Mouse (Mus musculus): ENCODE measurements at regions not wholly inside any gene's neighbourhood (a gene's known extent, or its start where the extent isn't known, plus 50 kb on each side); places are given as distances from the start of the nearest gene placed in this dataset.

DNA sequence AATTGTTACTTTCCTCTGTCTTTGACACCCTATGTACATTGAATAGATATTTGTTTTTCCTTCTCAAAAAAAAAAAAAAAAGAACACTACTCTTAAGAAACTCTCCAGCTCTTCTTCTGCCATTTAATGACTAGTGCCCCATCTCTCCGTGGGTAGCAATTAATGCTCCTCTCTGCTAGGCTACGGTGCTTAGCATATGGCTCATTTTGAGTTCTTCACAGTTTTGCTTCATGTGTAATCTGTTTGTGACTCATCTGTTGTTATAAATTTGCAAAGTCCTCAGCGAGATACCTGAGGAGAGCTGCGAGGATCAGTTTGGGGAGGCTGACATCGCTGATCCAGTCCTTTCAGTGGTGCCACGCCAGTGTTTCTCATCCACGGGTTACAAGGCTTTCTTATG, 107.8 kb downstream of the Rnd3 start:
- TF ChIP-seq CTCF (IDR thresholded peaks at IDR 0.05; ENCODE audit: insufficient read depth, low read length) (no peak), POLR2A (IDR thresholded peaks at IDR 0.05; ENCODE audit: borderline replicate concordance, extremely low read depth, low read depth, low read length) (no peak)

Data from lung, adult 2 months (tissue).